Mouse (Mus musculus) olfactory bulb, adult 2 months (tissue): ENCODE measurements around the gene Coch.

ENCODE experiments used
- CTCF ChIP-seq: fragments of 200-500 bp; IDR thresholded peaks from 2 replicates; pipeline ENCODE4 v1.5.1; 2012; ENCODE audit warnings: low read depth, mild to moderate bottlenecking, low read length, moderate library complexity; ENCODE audit not compliant: insufficient read depth
- POLR2A ChIP-seq: fragments of 200-500 bp; IDR thresholded peaks from 2 replicates; pipeline ENCODE4 v1.6.1; 2012; ENCODE audit warnings: mild to moderate bottlenecking, low read depth, low read length, moderate library complexity; ENCODE audit not compliant: insufficient read depth

DNA sequence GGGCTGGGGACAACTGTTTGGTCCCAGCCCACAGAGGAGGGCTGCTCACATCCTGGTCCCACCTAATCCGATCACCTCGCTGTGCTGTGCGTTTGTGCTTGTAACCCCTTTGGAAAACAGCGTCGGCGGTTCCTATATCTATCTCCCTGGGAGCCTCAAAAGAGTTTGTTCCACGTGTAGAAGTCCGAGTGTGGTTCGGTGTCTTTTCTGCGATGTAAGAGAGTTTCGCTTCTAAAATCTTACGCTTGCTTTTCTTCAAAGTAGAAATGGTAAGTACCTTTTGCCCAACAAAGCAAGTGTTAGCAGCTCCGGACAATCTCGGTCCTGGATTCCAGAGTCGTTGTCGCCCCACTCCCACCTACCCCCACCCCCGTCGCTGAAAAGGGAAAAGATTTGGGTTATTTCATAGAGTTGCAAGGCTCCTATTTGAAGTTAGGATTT lies 909 bp downstream of the Coch start:
- TF ChIP-seq CTCF = no peak
- no peak for TF ChIP-seq POLR2A
